Mouse (Mus musculus): ENCODE measurements at regions not wholly inside any gene's neighbourhood (a gene's known extent, or its start where the extent isn't known, plus 50 kb on each side); places are given as distances from the start of the nearest gene placed in this dataset.

DNA sequence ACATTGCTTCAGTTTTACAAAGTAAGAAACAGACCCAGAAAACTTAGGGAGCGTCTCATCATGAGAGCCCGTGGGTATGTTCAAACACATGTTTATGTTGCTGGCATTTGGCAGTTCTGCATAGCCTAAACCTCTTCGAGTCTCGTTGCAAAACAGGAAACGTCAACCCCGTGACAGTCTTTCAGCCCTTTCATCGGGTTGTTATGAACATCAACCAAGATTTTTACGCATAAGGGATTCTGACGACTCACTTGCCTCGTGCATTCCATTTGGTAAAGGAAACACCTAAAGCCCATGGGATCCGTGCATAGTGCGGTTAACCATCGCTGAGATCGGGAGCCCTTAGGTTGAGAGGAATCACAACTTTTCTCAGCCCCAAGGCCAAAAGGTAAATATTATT, 115.7 kb downstream of the Gpam start:
- no peak for ATAC-seq (ENCODE audit: extremely low read depth, insufficient number of reproducible peaks, low FRiP score, low TSS enrichment)
- Histone ChIP-seq H3K4me3 (no peak overlapping the region), H3K36me3 (no peaks in the 10 kb centered on the region), H3K27me3 (replicated peaks) (no peaks in the 10 kb centered on the region), H3K27ac (replicated peaks) (no peak overlapping the region), H3K4me1 (no peaks in the 10 kb centered on the region), H3K9me3 (peaks cover 9% of the 10 kb centered on the region; the same call in 1 of the 2 replicates), H3K4me2 (no peak overlapping the region), H3K9ac (no peak overlapping the region)
- 83% methylated on average over 14 of the region's 14 CpGs for WGBS

DNA sequence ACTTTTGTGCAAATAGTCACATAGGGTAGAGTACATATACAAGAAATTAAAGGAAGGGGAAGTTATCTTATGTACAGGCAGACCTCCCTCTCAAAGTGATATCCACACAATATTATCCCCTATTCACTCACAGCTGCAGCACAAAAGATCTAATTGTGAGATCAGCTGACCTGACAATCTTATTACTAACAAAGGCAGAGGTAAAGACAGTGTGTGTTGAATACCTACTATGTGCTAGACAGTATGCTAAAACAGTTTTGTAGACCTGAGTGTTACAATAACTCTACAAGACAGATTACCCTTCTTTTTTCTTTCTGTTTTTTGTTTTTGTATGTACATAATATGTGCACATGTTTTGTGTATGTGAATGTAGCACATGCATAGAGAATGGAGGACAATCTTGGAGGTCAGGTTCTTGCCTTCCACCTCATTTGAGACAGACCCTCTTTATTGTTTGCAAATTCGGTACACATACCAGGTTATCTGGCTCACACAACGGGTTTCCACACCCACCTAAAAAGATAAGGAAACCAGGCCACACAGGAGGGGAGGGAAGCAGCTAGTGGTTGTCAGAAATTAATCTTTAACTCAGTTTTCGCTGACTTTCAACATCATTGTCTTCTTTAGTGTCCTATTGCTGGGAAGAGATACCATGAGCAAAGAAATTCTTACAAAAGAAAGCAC, 118.4 kb downstream of the Gpam start:
- Histone ChIP-seq H3K27me3 (replicated peaks) (no peaks in the 10 kb centered on the region), H3K9me3 (peaks cover 13% of the 10 kb centered on the region; the same call in 1 of the 2 replicates), H3K4me1 (no peaks in the 10 kb centered on the region), H3K36me3 (no peaks in the 10 kb centered on the region), H3K27ac (replicated peaks) (no peak overlapping the region), H3K4me2 (no peak overlapping the region), H3K9ac (no peak overlapping the region), H3K4me3 (no peak overlapping the region)
- WGBS: 53% methylated on average over 3 of the region's 3 CpGs
- ATAC-seq (ENCODE audit: extremely low read depth, insufficient number of reproducible peaks, low FRiP score, low TSS enrichment): no peak

DNA sequence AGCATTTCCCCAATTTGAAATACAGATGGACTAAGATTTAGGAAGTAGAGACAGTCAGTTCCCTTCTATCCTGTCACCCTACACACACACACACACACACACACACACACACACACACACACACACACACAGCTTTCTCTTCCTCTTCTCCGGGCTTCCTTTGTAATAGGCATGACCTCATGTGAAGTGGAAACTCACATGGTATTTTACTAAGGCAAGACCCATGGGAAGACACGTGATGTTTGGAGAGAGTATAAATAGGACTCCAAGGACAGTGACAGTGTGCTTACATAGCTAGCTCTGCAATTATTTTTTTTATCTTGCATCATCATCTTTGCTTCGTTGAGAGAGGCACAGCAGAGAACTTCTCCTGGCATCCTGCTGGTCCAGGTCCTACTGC, 137.1 kb downstream of the Gpam start:
- Histone ChIP-seq H3K4me3 (no peak overlapping the region), H3K27ac (replicated peaks) (no peak overlapping the region), H3K36me3 (no peaks in the 10 kb centered on the region), H3K4me2 (no peak overlapping the region), H3K4me1 (no peaks in the 10 kb centered on the region), H3K9ac (no peak overlapping the region), H3K9me3 (no peaks in the 10 kb centered on the region), H3K27me3 (replicated peaks) (no peaks in the 10 kb centered on the region)
- no peak for ATAC-seq (ENCODE audit: extremely low read depth, insufficient number of reproducible peaks, low FRiP score, low TSS enrichment)
- 46% methylated on average over 3 of the region's 3 CpGs for WGBS

DNA sequence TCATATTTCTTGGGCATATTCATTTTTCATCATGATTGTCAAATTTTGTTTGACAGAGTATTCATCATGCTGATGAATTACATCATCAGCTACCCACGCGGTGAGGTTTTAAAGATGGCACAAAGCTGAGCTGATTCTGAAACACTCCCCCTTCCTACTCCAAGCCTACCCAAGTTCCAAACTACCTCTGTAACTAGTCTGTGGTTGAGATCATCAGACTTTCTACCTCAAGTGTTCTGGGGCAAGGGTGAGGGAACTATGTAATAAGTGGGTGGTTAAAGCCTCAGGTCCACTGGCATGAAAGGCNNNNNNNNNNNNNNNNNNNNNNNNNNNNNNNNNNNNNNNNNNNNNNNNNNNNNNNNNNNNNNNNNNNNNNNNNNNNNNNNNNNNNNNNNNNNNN, 142.5 kb downstream of the Gpam start:
- Histone ChIP-seq H3K36me3 (no peaks in the 10 kb centered on the region), H3K9me3 (no peaks in the 10 kb centered on the region), H3K27ac (replicated peaks) (no peak overlapping the region), H3K4me2 (no peak overlapping the region), H3K27me3 (replicated peaks) (no peaks in the 10 kb centered on the region), H3K4me1 (no peaks in the 10 kb centered on the region), H3K4me3 (no peak overlapping the region), H3K9ac (no peak overlapping the region)
- no peak for ATAC-seq (ENCODE audit: extremely low read depth, insufficient number of reproducible peaks, low FRiP score, low TSS enrichment)
- 83% methylated on average over 2 of the region's 2 CpGs for WGBS

DNA sequence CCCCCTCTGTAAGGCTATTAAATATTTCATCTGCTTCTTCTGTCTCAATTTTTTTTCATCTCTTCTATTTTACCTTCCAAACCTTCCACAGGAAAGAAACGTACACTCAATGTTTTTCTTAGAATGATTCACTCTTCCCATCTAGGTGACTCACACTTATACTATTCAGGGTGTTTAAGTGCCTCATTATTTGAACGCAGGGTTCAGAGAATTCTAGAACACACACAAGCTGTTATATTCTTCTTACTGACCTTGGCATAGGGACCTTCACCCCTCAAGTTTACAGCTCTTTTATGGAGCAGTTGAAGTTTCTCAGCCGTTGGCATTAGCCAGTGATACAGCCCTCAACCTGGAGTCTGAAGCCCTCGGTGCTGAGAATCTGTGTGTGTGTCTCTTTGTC, 144.2 kb downstream of the Gpam start:
- Histone ChIP-seq H3K27me3 (replicated peaks) (no peaks in the 10 kb centered on the region), H3K4me2 (no peak overlapping the region), H3K4me1 (no peaks in the 10 kb centered on the region), H3K36me3 (no peaks in the 10 kb centered on the region), H3K4me3 (no peak overlapping the region), H3K9me3 (no peaks in the 10 kb centered on the region), H3K9ac (no peak overlapping the region), H3K27ac (replicated peaks) (no peak overlapping the region)
- no peak for ATAC-seq (ENCODE audit: extremely low read depth, insufficient number of reproducible peaks, low FRiP score, low TSS enrichment)
- 49% methylated on average over 4 of the region's 4 CpGs for WGBS

DNA sequence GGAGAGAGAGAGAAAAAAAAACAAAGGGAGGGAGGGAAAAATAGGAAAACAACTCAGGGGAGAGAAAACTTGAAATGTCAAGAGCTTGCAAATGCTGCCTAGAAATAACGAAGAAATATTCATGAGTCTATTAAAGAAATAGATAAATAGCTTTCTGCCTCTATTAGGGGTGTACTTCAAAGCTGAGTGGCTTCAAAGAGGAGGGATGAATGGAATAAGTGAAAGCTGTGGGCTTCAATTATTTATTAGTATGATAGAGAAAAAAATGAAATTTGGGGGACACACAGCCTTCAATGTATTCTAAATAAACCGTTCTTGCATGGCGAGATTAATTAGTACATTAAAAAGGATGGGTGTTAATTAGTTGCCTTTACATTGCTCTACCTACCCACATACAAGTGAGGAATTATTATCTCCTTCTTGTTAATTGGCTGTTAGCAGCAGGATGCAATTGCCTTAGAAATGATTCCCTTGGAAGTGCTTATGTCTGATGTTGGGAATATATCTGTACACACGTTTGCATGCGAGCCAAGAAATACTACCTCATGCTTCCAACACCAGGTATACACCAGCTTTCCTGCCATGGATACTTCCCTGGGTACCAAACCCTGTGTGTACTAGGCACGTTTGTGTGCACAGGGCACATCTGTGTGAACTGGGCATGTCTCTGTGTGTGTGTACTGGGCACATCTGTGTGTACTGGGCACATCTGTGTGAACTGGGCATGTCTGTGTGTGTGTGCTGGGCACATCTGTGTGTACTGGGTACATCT, 155.4 kb downstream of the Gpam start:
- H3K4me1 ChIP-seq: no peaks in the 10 kb centered on the region
- H3K27ac ChIP-seq (replicated peaks): no peak overlapping the region
- no peak for ATAC-seq (ENCODE audit: extremely low read depth, insufficient number of reproducible peaks, low FRiP score, low TSS enrichment)
- no peak overlapping the region for H3K4me2 ChIP-seq
- no peaks in the 10 kb centered on the region for H3K36me3 ChIP-seq
- H3K9me3 ChIP-seq: peaks cover 4% of the 10 kb centered on the region; the same call in 1 of the 2 replicates
- H3K4me3 ChIP-seq: no peak overlapping the region
- 78% methylated on average over 6 of the region's 6 CpGs for WGBS
- H3K9ac ChIP-seq: no peak overlapping the region
- no peaks in the 10 kb centered on the region for H3K27me3 ChIP-seq (replicated peaks)

DNA sequence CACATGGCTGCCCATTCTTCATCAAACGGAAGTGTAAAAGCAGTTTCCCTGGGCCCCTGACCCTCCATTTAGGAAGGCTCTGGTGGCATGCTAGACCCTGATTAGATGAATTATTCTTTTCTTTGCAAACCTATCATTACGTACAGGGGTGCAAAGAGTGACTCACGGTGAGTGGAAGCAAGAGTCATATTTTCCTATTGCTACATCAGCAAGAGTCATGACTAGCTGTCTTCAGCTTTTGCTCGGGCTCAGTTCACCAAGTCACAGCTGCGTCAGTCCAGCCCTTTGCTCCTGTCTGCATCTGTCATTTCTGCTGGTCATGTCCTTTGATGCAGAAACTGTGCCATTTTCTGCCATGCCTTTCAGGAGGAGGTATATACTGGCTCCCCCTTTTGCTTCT, 168.7 kb downstream of the Gpam start:
- H3K36me3 ChIP-seq: no peaks in the 10 kb centered on the region
- 69% methylated on average over 5 of the region's 5 CpGs for WGBS
- no peak for ATAC-seq (ENCODE audit: extremely low read depth, insufficient number of reproducible peaks, low FRiP score, low TSS enrichment)
- H3K9me3 ChIP-seq: peaks cover 4% of the 10 kb centered on the region; the same call in 1 of the 2 replicates
- H3K4me3 ChIP-seq: no peak overlapping the region
- no peak overlapping the region for H3K27ac ChIP-seq (replicated peaks)
- H3K27me3 ChIP-seq (replicated peaks): no peaks in the 10 kb centered on the region
- H3K4me2 ChIP-seq: no peak overlapping the region
- no peak overlapping the region for H3K9ac ChIP-seq
- no peaks in the 10 kb centered on the region for H3K4me1 ChIP-seq

DNA sequence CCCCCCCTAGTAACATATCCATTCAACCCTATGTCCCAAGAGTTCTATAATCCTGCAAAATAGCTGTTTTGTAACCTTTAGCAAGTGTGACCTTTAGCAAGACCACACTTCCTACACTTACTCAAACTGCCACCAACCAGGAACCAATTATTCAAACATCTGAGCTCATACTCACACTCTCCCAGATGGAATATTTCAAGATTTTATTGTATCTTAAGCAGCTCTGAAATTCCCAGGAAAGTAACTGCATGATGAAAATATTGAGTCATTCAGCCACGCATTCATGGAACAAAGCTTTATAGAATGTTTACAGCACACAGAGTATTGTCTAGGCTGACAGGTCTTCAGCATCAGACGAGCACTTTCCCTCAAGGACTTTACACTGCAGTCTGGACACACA, 171.9 kb downstream of the Gpam start:
- Histone ChIP-seq H3K36me3 (no peaks in the 10 kb centered on the region), H3K27ac (replicated peaks) (no peak overlapping the region), H3K4me2 (no peak overlapping the region), H3K27me3 (replicated peaks) (no peaks in the 10 kb centered on the region), H3K4me3 (no peak overlapping the region), H3K9ac (no peak overlapping the region), H3K4me1 (no peaks in the 10 kb centered on the region), H3K9me3 (peaks cover 4% of the 10 kb centered on the region; the same call in 1 of the 2 replicates)
- WGBS: 58% methylated on average over 2 of the region's 2 CpGs
- ATAC-seq (ENCODE audit: extremely low read depth, insufficient number of reproducible peaks, low FRiP score, low TSS enrichment): no peak

DNA sequence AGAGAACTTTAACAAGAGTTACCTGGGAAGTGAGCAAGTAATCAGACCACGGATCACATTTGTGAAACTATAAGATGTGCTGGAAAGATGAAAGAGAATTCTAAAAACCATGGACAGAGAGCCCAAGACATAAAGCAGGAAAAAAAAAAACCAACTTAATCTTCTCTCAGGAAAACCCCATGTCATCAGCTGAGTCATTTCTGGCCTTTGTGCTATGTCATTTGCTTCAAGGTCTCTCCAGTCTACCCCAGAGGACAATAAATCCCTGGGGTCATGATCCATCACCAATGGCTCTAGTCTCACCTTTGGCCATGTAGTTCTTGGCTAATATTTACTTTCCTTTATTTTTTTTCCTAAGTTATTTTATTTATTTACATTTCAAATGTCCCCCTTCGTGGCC, 174.5 kb downstream of the Gpam start:
- no peaks in the 10 kb centered on the region for H3K36me3 ChIP-seq
- H3K4me3 ChIP-seq: no peak overlapping the region
- ATAC-seq (ENCODE audit: extremely low read depth, insufficient number of reproducible peaks, low FRiP score, low TSS enrichment): no peak
- H3K9me3 ChIP-seq: peaks cover 4% of the 10 kb centered on the region; the same call in 1 of the 2 replicates
- H3K27ac ChIP-seq (replicated peaks): no peak overlapping the region
- no peak overlapping the region for H3K9ac ChIP-seq
- WGBS: 70% methylated on average over 2 of the region's 2 CpGs
- no peaks in the 10 kb centered on the region for H3K27me3 ChIP-seq (replicated peaks)
- H3K4me1 ChIP-seq: no peaks in the 10 kb centered on the region
- no peak overlapping the region for H3K4me2 ChIP-seq

DNA sequence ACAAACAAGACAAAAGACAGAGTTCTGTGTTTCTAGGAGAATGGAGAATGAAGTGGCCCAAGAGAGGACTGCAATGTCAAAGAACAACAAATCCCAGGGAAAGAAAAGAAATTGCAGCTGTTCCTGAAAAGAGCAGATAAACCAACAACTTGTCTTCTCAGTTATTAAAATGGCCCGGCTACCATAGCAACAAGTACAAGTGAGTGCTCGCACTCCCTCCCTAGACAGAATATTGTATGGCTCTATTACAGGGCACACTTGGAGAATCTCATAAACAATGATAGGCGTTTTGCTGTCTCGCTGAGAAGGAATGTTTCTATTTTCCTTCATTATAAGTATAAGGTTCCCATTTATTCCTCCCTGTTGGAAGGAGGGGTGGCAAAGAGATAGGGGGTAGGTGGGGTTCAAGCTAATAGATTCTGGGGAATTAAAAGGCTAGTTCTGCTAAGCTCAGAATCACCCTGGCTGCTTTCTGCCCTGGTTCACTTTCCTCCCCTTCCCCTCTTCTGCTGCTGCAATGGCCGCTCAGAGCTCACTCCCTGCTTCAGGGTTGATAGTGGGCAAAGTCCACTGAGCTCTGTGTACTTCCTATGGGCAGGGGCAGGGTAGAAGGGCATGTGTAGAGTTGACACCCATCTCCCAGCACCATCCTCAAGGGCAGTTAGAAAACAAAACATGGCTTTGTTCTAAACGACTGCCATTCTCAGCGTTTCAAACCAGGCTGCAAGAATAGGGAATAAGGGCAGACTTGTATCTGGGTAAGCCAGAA, 178.5 kb downstream of the Gpam start:
- no peak for ATAC-seq (ENCODE audit: extremely low read depth, insufficient number of reproducible peaks, low FRiP score, low TSS enrichment)
- no peak overlapping the region for H3K9ac ChIP-seq
- H3K36me3 ChIP-seq: no peaks in the 10 kb centered on the region
- no peak overlapping the region for H3K4me3 ChIP-seq
- no peaks in the 10 kb centered on the region for H3K9me3 ChIP-seq
- no peak overlapping the region for H3K27ac ChIP-seq (replicated peaks)
- WGBS: 65% methylated on average over 7 of the region's 7 CpGs
- H3K27me3 ChIP-seq (replicated peaks): no peaks in the 10 kb centered on the region
- H3K4me1 ChIP-seq: no peaks in the 10 kb centered on the region
- H3K4me2 ChIP-seq: no peak overlapping the region

DNA sequence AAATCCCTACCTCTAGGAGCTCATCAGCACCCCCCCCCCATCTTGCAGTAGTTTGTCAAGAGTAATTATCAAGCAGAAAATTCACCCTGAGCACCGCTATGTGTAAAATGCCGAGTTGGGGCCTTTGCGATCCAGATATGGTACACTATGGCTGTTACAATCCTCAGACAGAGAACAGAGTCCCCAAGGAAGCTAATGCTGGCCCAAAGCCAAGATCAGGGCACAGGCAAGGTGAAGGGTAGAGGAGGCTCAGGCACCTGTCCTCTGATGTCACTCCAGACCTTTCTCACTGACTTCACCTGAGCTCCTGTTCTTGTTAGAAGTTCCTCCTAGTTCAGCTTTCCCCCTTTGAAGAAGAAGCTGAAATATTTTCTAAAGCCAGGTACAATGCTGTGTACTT, 179.5 kb downstream of the Gpam start:
- no peak overlapping the region for H3K9ac ChIP-seq
- H3K4me3 ChIP-seq: no peak overlapping the region
- no peak overlapping the region for H3K27ac ChIP-seq (replicated peaks)
- H3K4me1 ChIP-seq: no peaks in the 10 kb centered on the region
- no peaks in the 10 kb centered on the region for H3K27me3 ChIP-seq (replicated peaks)
- no peaks in the 10 kb centered on the region for H3K9me3 ChIP-seq
- WGBS: 84% methylated on average over 3 of the region's 3 CpGs
- H3K36me3 ChIP-seq: no peaks in the 10 kb centered on the region
- no peak overlapping the region for H3K4me2 ChIP-seq
- no peak; the same call in 1 of the 2 replicates for ATAC-seq (ENCODE audit: extremely low read depth, insufficient number of reproducible peaks, low FRiP score, low TSS enrichment)

All from heart, embryonic 13.5 days (tissue).